Mouse (Mus musculus): ENCODE measurements around the gene Ntpcr. TPM values are rescaled to one million over a fixed set of nuclear protein-coding genes. Genes with fewer than 3 reads are reported as not detected.

Ntpcr gene
- polyA plus RNA-seq, 1 experiment from 2014 or later = 32.2 TPM

- no peak overlapping the region for H3K9ac ChIP-seq (ENCODE audit: low read length)
- H3K9me3 ChIP-seq (ENCODE audit: control insufficient read depth, low read length) = no peaks in the 10 kb centered on the region
- 78% methylated on average over 15 of the region's 15 CpGs for WGBS
Observed at GRCm38 (mm10) chr8:125702868-125703473, 26.8 kb upstream of the Ntpcr start.

GRCm38 (mm10) chr8:125704434-125704833 is 25.3 kb upstream of the Ntpcr start:
- Histone ChIP-seq H3K4me3 (ENCODE audit: low read depth, low read length) (no peak overlapping the region), H3K9ac (ENCODE audit: low read length) (no peak overlapping the region), H3K9me3 (ENCODE audit: control insufficient read depth, low read length) (no peaks in the 10 kb centered on the region), H3K36me3 (ENCODE audit: control insufficient read depth, insufficient read depth, low read length) (no peaks in the 10 kb centered on the region), H3K4me2 (replicated peaks; ENCODE audit: low read depth) (no peak overlapping the region), H3K27ac (replicated peaks) (no peak overlapping the region), H3K27me3 (ENCODE audit: control insufficient read depth, insufficient read depth, low read length) (no peaks in the 10 kb centered on the region), H3K4me1 (replicated peaks; ENCODE audit: control insufficient read depth, insufficient read depth) (no peaks in the 10 kb centered on the region)
- ATAC-seq (ENCODE audit: low FRiP score, low TSS enrichment) = no peak
- TF ChIP-seq CTCF (IDR thresholded peaks at IDR 0.05; ENCODE audit: low read depth) = no peak
- no peak for TF ChIP-seq EP300 (optimal IDR thresholded peaks at IDR 0.05)
- DNase-seq (ENCODE audit: low spot score) = no peak
- WGBS = 89% methylated on average over 6 of the region's 6 CpGs

More at GRCm38 (mm10) chr8:125702868-125703473, 26.8 kb upstream of the Ntpcr start:
- H3K4me2 ChIP-seq (replicated peaks; ENCODE audit: low read depth) = no peak overlapping the region
- DNase-seq (ENCODE audit: low spot score) = no peak
- no peak for ATAC-seq (ENCODE audit: low FRiP score, low TSS enrichment)
- no peak overlapping the region for H3K4me3 ChIP-seq (ENCODE audit: low read depth, low read length)
- H3K27me3 ChIP-seq (ENCODE audit: control insufficient read depth, insufficient read depth, low read length) = no peaks in the 10 kb centered on the region
- H3K4me1 ChIP-seq (replicated peaks; ENCODE audit: control insufficient read depth, insufficient read depth) = no peaks in the 10 kb centered on the region
- H3K27ac ChIP-seq (replicated peaks) = no peak overlapping the region
- no peaks in the 10 kb centered on the region for H3K36me3 ChIP-seq (ENCODE audit: control insufficient read depth, insufficient read depth, low read length)
- TF ChIP-seq CTCF (IDR thresholded peaks at IDR 0.05; ENCODE audit: low read depth) (no peak), EP300 (optimal IDR thresholded peaks at IDR 0.05) (no peak)

- no peak for DNase-seq (ENCODE audit: low spot score)
- no peak for TF ChIP-seq CTCF (IDR thresholded peaks at IDR 0.05; ENCODE audit: low read depth)
- TF ChIP-seq EP300 (optimal IDR thresholded peaks at IDR 0.05) = no peak
Observed at GRCm38 (mm10) chr8:125705816-125706215, 23.9 kb upstream of the Ntpcr start.

GRCm38 (mm10) chr8:125709171-125709570 is 20.6 kb upstream of the Ntpcr start:
- Histone ChIP-seq H3K4me1 (replicated peaks; ENCODE audit: control insufficient read depth, insufficient read depth) (no peaks in the 10 kb centered on the region), H3K9ac (ENCODE audit: low read length) (no peak overlapping the region), H3K9me3 (ENCODE audit: control insufficient read depth, low read length) (no peaks in the 10 kb centered on the region), H3K4me3 (ENCODE audit: low read depth, low read length) (no peak overlapping the region), H3K36me3 (ENCODE audit: control insufficient read depth, insufficient read depth, low read length) (no peaks in the 10 kb centered on the region), H3K27me3 (ENCODE audit: control insufficient read depth, insufficient read depth, low read length) (no peaks in the 10 kb centered on the region), H3K4me2 (replicated peaks; ENCODE audit: low read depth) (no peak overlapping the region), H3K27ac (replicated peaks) (no peak overlapping the region)
- DNase-seq (ENCODE audit: low spot score) = no peak
- WGBS = 82% methylated on average over 5 of the region's 5 CpGs
- no peak for TF ChIP-seq CTCF (IDR thresholded peaks at IDR 0.05; ENCODE audit: low read depth)
- no peak for TF ChIP-seq EP300 (optimal IDR thresholded peaks at IDR 0.05)
- no peak for ATAC-seq (ENCODE audit: low FRiP score, low TSS enrichment)

More at GRCm38 (mm10) chr8:125705816-125706215, 23.9 kb upstream of the Ntpcr start:
- Histone ChIP-seq H3K9me3 (ENCODE audit: control insufficient read depth, low read length) (no peaks in the 10 kb centered on the region), H3K36me3 (ENCODE audit: control insufficient read depth, insufficient read depth, low read length) (no peaks in the 10 kb centered on the region), H3K4me2 (replicated peaks; ENCODE audit: low read depth) (no peak overlapping the region), H3K4me3 (ENCODE audit: low read depth, low read length) (no peak overlapping the region), H3K4me1 (replicated peaks; ENCODE audit: control insufficient read depth, insufficient read depth) (no peaks in the 10 kb centered on the region), H3K27me3 (ENCODE audit: control insufficient read depth, insufficient read depth, low read length) (no peaks in the 10 kb centered on the region), H3K9ac (ENCODE audit: low read length) (no peak overlapping the region), H3K27ac (replicated peaks) (no peak overlapping the region)
- 84% methylated on average over 7 of the region's 7 CpGs for WGBS
- no peak for ATAC-seq (ENCODE audit: low FRiP score, low TSS enrichment)

GRCm38 (mm10) chr8:125711514-125711913 is 18.2 kb upstream of the Ntpcr start:
- no peak for ATAC-seq (ENCODE audit: low FRiP score, low TSS enrichment)
- DNase-seq (ENCODE audit: low spot score) = no peak
- 79% methylated on average over 5 of the region's 5 CpGs for WGBS
- Histone ChIP-seq H3K9ac (ENCODE audit: low read length) (no peak overlapping the region), H3K4me1 (replicated peaks; ENCODE audit: control insufficient read depth, insufficient read depth) (no peaks in the 10 kb centered on the region), H3K27me3 (ENCODE audit: control insufficient read depth, insufficient read depth, low read length) (no peaks in the 10 kb centered on the region), H3K27ac (replicated peaks) (no peak overlapping the region), H3K36me3 (ENCODE audit: control insufficient read depth, insufficient read depth, low read length) (no peaks in the 10 kb centered on the region), H3K4me2 (replicated peaks; ENCODE audit: low read depth) (no peak overlapping the region), H3K4me3 (ENCODE audit: low read depth, low read length) (no peak overlapping the region), H3K9me3 (ENCODE audit: control insufficient read depth, low read length) (no peaks in the 10 kb centered on the region)
- TF ChIP-seq CTCF (IDR thresholded peaks at IDR 0.05; ENCODE audit: low read depth) (no peak), EP300 (optimal IDR thresholded peaks at IDR 0.05) (no peak)

GRCm38 (mm10) chr8:125716211-125716610 is 13.6 kb upstream of the Ntpcr start:
- H3K4me1 ChIP-seq (replicated peaks; ENCODE audit: control insufficient read depth, insufficient read depth) = no peaks in the 10 kb centered on the region
- no peaks in the 10 kb centered on the region for H3K27me3 ChIP-seq (ENCODE audit: control insufficient read depth, insufficient read depth, low read length)
- H3K4me2 ChIP-seq (replicated peaks; ENCODE audit: low read depth) = no peak overlapping the region
- DNase-seq (ENCODE audit: low spot score) = no peak
- H3K27ac ChIP-seq (replicated peaks) = no peak overlapping the region
- H3K4me3 ChIP-seq (ENCODE audit: low read depth, low read length) = no peak overlapping the region
- H3K36me3 ChIP-seq (ENCODE audit: control insufficient read depth, insufficient read depth, low read length) = no peaks in the 10 kb centered on the region
- TF ChIP-seq EP300 (optimal IDR thresholded peaks at IDR 0.05) (no peak), CTCF (IDR thresholded peaks at IDR 0.05; ENCODE audit: low read depth) (no peak)
- no peaks in the 10 kb centered on the region for H3K9me3 ChIP-seq (ENCODE audit: control insufficient read depth, low read length)
- no peak for ATAC-seq (ENCODE audit: low FRiP score, low TSS enrichment)
- no peak overlapping the region for H3K9ac ChIP-seq (ENCODE audit: low read length)
- 52% methylated on average over 4 of the region's 4 CpGs for WGBS
